Mouse (Mus musculus) layer of hippocampus, adult 9-10 months (tissue): ENCODE measurements around the gene Bola1.
A peak's percentile ranks its signal among the peaks of the same experiment; 100 is the strongest.
"Not testable (repeated sequence)": the region's sequence is repeated elsewhere in the genome, so short reads cannot be mapped to it uniquely, and the experiment has no call there.

Experiments used
- DNase-seq: peaks from one replicate; pipeline ENCODE4 v3.0.0; 2022; ENCODE audit warnings: low spot score

The Bola1 gene

DNA sequence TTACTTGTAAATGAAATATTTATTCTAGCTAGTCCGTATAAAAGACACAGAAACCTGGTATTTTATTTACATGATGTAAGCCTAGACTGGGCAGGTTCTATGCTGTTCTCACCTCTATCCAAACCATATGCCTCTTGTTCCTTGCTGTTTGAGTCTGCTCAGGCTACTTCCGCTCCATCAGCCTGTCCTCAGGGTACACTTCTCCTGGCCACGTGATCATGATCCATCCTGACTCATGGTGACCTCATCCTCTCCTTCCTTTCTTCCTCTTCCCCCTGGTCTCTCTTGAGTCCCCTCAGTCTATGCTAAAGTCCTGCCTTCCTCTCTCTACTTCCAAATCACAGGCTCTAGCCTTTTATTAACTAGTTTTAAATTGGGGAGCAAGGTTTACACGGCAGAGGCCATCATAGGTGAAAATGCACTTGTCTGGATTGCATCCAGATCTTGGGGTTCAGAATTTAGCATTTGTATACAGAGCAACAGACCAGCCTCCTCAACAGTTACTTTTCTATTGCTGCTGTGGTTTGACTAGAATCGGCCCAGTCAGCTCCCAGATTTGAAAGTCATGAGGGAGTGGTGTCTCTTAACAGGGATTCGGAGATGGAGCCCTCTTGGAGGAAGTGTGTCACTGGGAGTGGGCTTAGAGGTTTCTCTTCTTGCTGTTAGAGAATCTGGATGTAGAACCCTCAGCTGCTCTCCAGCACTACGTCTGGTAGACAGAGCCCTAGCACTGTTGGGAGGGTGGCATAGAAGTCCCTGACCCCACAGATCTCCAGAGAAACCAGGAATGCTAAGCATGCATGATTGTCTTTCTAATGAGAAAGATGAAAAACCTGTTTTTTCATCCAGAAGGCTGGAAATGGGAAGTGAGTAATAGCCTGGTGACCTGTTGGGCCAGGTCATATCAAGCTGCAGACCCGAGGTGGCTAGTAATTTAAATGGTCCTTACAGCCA lies 7.5 kb upstream of the Bola1 start:
- DNase-seq = no peak

DNA sequence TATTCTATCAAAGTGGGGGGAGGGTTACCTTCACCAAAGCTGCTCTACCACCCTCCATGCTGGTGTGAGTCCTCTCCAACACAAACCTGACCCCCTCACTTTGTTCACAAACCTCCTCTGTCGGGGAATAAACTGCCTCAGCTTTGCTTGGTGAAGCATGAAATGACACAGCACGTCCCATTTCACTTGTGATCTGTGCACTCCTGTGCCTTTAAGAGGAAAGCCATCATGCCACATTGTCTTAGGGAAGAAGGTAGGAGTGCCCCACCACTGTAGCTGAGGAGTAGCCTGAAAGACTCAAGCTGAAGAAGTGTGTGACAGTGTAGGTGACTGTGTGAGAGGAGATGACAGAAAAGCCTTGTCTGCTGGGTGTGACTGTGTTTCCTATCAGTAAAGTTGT lies 5.9 kb upstream of the Bola1 start:
- no peak for DNase-seq

DNA sequence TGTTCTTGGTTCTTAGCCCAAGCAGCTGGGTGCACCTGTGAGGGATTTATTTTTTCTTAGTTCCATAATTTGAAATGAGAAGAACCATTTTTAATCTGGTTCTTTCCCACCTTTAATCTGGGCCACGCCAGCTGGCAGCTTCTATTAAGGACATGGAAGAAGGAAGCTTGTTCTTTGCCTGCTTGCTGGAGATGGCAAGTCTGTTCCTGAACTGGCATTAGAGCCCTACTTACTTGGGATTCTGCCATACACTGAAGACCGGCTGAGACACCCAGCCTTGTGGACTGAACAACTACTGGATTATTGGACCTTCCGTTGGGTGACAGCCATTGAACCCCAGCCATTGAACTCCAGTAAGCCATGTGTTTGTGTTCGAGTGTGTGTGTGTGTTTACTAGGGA lies 3.3 kb upstream of the Bola1 start:
- DNase-seq = no peak

DNA sequence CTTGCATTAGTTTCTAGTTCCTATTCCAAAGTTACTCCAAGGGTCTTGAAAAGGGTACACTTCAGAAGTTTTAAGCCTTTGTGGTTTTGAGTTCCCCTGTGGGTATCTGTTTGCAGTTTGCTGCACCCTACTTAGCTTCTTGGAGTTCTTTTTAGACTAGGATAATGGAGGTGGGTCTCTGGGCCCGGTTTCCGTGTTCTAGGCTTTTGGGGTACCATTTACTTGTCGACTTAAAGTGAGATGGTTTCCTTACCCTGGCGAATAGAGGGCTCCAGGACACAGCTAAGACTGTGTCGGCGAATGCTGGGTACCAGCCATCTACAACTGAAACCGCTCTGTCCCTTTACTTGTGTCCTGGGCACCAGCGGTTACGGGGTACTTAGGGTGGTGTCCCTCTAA lies 2.1 kb upstream of the Bola1 start:
- no peak for DNase-seq

DNA sequence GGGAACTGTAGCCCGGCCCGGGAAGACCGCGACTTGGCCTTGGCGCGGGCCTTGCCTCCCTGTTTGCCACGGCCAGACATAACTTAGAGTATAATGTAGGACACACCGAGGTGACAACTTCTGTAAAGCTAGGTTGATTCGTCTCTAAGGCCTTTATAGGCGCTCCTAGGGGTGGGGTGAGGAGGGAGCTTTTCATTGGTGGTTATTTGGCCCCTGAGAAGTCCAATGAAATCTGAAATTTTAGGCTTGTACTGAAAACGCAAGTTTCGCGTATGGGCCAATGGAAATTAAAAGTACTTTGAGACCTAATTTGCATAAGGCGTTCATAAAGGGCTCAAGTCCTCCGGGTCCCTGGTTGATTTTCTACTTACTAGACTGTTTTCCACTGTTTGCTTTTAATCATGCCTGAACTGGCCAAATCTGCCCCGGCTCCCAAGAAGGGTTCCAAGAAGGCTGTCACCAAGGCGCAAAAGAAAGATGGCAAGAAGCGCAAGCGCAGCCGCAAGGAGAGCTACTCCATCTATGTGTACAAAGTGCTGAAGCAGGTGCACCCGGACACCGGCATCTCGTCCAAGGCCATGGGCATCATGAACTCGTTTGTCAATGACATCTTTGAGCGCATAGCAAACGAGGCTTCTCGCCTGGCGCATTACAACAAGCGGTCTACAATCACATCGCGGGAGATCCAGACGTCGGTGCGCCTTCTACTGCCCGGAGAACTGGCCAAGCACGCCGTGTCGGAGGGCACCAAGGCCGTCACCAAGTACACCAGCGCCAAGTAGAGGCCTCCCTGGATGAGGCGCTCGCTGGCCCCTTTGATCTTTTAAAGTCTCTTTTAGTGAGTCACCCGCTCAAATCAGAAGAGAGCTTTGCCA lies 1.5 kb upstream of the Bola1 start, which contains the start of the genes Hist2h2ac and Hist2h2be:
TSS of gene Hist2h2ac (minus strand) at position 116 of the 875 bp plus-strand sequence.
TSS of gene Hist2h2be (plus strand) at position 355 of the 875 bp plus-strand sequence.
- DNase-seq = peak; percentile 95

DNA sequence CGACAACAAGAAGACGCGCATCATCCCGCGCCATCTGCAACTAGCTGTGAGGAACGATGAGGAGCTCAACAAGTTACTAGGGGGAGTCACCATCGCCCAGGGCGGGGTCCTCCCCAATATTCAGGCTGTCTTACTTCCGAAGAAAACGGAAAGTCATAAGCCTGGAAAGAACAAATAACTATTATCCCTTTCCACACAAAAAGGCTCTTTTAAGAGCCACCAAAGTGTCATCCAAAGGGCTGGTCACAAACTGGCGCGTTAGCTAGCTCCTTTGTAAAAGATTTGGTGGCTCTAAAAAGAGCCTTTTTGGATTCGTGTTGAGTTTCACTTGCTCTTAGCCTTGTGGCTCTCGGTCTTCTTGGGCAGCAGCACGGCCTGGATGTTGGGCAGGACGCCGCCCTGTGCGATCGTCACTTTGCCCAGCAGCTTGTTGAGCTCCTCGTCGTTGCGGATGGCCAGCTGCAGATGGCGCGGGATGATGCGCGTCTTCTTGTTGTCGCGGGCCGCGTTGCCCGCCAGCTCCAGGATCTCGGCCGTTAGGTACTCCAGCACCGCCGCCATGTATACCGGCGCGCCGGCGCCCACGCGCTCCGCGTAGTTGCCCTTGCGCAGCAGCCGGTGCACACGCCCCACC lies 739 bp upstream of the Bola1 start:
- DNase-seq = not testable (repeated sequence)

DNA sequence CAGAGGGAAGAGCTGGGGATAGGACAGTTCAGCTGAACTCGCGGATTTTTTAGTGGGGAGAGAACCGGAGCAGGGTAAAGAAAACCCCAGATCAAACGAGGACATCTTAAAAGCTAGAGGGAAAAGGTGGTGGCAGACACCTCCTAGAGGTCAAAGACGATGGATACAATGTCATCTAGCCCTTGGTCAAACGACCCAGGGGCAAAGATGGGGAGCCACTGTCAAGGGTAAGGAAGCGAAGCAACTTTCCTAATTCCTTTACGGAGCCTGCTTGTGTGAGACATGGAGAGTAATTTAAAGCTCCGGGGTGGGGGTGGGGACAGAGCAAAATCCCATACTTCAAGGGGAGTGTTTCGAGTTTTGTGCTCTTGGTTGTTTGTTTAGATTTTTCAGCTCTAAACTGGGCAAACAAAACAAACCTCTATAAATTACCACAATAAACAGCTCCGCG lies 293 bp downstream of the Bola1 start:
- DNase-seq = no peak

DNA sequence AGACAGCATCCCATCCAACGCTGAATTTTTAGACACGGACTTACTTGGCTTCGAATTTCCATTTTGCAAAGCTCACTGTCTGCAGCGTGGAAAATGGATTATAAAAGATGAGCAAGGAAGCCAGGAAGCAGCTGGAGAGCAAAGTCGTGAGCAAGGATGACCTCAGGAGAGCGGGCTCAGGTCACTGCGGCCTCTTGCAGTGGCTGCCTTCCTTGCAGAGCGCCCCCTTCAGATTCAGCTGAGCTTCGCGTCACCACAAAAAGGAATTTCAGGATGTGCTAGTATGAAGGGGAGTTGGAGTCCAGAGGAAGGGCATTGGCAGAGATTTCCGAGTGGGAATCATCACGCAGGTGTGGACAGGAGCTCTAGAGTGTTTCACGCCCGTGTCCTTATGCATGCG lies 10.3 kb downstream of the Bola1 start:
- DNase-seq = no peak

DNA sequence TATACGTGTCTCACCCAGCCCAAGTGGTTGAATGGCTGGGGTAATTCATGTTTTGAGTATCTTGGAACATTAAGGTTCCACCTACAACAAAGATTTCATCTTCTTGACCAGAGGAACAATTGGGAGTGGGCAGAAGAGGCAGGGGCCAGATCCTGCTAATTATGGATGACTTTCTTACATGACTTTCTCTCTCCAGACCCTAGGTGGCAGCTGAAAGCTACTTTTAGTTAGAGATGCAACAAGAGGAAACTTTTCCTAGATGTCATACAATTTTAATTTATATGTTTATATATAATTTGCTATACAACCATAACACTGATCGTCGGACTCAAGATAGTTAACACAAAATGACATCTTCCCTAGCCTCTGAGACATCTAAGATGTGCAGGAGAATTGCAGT lies 11.7 kb downstream of the Bola1 start:
- DNase-seq = no peak

DNA sequence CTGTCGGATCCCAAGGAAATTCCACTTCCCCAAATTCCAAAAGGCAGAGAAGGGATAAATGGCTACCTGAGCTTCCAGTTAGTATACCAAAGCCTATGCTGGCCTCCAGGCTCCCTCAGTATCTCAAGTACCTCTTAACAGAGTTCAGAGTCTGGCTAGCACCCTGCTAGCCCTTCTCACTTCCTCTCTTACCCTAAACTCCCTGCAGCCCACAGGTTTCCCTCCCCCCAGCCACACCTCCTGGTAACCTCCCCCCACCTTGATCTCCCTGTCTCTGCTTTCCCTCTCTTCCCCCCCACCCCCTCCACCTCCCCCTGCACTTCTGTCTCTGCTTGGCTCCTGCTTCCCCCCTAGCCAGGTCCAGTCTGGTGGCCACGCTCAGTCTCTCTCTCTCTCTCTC lies 19.8 kb downstream of the Bola1 start:
- DNase-seq = no peak

DNA sequence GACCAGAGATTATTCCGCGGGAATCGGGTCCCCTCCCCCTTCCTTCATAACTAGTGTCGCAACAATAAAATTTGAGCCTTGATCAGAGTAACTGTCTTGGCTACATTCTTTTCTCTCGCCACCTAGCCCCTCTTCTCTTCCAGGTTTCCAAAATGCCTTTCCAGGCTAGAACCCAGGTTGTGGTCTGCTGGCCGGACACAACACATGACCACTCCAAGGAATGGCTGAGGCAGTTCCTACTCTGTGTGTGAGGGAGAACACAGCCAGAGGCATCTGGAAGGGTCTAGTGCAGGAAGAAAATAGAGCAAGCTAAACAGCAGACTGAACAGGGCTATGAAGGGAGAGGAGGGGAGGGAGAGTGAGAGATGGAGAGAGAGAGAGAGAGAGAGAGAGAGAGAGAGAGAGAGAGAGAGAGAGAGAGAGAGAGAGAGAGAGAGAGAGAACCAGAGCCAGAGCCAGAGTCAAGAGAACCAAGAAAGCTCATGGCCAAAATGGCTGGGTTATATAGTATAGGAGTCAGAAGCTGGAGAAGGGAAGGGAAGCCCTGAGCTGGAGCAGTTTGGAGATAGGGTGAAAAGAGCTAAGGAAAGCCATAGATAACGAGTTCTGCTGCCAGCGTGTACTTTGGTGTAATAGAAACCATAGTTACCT lies 20.8 kb downstream of the Bola1 start:
- DNase-seq = not testable (repeated sequence)

DNA sequence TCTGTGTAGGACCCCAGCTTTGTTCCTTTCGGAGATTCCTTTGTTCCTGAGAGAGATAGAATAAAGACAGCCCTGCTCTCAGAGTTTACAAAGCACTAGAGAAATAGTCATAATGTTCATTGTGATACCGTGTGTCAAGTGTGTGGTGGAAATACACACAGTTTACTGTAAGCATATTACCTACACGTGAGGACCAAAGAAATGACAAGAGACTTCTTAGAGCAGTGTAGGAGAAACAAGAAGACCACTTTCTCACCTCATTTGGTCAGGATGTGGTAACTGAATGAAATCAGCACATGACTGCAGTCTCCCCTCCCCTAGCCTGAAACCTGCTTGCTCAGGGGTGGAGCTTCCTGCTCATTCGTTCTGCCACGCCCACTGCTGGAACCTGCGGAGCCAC lies 21.3 kb downstream of the Bola1 start:
- no peak for DNase-seq

DNA sequence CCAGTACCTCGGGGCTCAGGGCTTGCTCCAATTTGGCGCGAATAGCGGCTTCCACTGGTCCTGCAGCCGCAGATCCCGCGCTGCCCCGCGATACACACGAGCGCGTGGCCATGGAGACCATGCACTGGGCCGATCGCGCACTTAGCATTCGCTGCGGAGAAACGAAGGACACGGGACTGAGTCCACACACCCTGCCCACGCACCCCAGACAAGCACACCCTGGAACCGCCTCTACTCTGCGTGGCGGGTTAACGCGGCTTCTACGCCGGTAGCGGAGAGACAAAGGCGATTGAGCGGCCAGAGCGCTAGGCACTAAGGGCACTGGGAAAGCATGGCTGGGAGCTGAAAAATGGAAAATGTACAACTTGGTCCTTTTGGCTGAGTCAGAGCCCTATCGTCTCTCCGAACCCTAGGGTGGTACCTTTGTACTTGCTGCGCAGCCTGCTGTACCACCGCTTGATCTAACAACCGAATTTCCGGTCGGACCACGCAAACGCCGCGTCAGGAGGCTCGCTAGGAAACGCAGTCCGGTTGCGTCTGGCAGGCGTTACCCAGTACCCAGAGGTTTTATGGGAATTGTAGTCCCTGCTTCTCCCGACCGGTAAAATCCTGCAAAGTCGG lies 22.3 kb downstream of the Bola1 start:
- DNase-seq = peak; percentile 76

DNA sequence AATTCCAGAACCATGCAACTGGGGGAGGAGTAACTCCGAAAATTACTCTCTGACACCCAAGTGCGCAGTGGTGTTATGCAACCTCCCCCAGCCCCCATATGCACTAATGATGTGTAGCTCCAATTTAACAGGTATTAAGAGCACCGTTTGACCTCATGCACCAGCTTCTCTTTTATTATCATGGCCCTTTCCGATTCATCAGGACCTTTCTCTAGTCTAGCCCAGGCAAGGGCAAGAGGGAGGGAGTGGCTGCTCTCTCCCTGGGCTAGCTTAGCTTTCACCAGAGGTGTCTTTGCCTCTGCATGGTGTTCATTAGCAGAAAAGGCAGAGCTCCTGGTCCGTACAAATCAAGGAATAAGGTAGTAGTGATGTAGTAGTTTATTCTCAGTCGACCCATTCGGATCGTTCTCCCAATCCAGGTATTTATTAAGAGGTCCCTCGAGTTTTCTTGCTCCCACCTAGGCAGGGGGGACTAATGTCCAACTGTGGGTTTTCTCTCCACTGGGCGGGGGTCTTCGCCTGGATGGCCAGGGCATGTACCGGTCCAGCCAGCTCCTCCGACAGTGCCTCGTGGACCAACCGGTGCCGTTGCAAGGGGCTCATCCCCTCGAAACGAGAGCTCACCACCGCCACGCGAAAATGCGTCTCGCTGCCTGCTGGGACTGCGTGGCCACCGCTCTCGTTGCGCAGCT lies 22.9 kb downstream of the Bola1 start:
- no peak for DNase-seq

DNA sequence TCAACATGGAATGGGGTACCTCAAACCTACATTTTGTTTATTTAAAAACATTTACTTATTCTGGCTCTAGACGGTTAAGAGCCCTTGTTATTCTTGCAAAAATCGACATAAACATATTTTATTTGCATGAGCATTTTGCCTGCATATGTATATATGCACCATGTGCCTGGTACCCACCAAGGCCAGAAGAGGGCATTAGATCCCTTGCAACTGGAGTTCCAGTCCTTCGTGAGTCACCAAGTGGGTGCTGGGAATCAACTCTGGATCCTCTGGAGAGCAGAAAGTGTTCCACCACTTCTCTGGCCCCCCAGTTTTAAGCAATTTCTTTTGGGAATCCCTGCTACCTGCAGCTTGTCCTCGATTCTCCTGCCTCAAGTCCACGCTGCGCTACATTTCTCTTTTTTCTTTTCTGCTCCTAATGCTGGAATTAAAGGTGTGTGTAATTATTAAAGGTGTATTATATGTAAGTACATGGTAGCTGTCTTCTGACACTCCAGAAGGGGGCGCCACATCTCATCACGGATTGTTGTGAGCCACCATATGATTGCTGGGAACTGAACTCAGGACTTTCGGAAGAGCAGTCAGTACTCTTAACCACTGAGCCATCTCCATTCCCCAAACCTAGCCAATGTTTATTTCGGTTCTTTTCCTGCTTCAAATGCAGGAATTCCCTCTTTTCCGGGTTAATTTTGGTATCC lies 23.7 kb downstream of the Bola1 start:
- no peak for DNase-seq

DNA sequence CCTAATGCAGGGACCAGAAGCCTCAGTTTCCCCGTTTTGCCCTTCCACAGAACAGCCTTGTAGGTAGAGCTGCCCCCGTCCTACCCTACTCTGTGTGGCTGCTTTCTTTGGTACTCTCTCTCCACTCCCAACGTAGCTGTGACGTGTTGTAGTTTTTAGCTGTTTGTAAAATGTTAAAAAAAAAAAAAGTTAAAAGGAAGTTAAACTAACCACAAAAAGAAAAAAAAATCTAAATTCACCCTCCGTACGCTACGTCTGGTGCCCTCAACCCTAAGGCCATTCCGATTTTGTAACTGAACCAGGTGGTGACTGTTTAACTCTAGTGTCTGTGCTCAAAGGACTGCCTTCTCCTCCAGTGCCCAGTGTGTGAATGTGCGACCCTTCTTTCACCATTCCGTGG lies 24.5 kb downstream of the Bola1 start:
- no peak for DNase-seq

DNA sequence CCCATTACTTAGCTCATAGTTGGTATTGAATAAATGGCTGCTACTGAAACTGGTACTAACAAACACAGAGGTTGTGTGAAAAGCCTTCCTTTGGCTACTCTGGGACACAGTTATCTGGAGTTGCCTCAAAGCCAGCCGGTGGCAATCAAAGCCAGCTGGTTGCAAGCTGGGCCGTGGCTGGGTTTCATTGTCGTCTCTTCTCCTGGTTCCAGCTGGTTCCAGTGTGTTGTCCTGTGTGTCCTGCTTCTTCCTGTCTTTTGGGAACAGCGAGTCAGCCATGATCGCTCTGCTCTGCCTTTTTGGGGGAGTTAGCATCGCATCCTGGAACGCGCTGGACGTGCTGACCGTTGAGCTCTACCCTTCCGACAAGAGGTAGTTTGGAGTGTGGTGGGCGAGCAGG lies 26.5 kb downstream of the Bola1 start:
- no peak for DNase-seq

DNA sequence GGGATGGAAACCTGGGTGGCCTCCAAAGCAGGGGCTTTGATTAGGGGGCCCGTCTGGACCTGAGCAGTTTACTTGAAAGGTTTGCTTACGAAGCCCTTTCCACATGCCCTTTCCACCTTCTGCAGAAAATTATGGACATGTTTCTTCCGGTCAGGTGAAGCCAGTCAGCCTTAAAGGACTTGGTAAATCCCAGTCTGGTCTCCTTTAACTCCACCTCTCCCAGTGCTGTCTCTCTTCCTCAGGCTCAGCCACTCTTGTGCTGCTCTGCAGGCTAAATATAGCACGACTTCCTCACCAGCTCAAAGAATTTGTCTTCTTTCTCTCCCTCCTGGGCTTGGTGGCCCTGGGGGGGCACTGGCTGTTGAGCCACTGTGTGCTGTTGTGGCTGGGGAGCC lies 37.1 kb downstream of the Bola1 start:
- DNase-seq = no peak

DNA sequence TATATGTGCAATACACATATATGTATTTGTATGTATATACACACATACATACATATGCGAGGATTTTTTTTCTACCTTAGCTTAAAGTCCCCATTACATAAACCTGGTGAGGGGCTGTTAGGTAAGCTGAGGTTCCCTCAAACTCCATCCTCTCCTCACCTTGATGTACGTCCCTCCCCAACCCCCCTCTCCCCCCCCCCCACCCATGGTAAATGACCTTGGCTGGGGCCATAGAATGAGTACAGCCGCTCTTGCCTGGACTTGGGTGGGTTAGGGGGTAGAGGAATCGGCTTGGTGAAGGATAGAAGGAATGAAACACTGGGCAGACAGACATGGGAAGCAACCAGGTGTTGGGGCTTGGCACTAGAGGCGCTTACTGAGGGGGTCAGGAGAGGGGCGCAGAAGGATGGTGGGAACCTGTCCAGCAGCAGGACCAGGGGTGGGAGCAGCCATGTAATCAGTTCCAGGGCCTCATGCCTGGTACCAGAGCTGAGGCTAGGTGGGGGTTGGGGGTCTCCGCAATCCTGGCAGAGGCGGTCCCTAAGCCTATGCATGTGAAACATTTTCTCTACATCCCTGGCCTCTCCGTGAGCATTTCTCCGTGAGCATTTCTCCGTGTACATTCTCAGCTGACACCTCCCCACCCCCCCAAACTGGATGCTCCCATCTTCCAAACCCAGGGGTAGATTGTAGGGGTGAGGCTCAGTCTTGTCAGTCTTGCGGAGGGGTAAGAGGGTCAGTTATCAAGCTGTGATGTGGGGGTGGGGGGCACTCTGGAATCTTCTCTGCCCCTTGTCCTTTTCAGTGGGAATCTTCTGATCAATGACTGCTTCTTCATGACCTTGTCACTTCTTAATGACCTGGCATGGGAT lies 37.8 kb downstream of the Bola1 start:
- no peak for DNase-seq
